Mouse (Mus musculus) C2C12 (cell line): ENCODE measurements around the gene Emc8.

Experiments used
- CEBPB ChIP-seq: IDR thresholded peaks from one replicate; pipeline ENCODE4 v1.6.1; 2011; ENCODE audit warnings: low read depth, mild to moderate bottlenecking, control low read depth, moderate library complexity
- CTCF ChIP-seq: IDR thresholded peaks from one replicate; pipeline ENCODE4 v1.5.1; 2011; ENCODE audit not compliant: control insufficient read depth, insufficient read depth, insufficient read length
- FOSL1 ChIP-seq: IDR thresholded peaks from one replicate; pipeline ENCODE4 v1.8.0; 2011; ENCODE audit warnings: mild to moderate bottlenecking, low read length; ENCODE audit not compliant: poor library complexity, insufficient read depth, severe bottlenecking
- MAX ChIP-seq: IDR thresholded peaks from one replicate; pipeline ENCODE4 v1.6.1; 2011; ENCODE audit warnings: mild to moderate bottlenecking, control low read depth
- MYOD1 ChIP-seq: IDR thresholded peaks from one replicate; pipeline ENCODE4 v1.6.1; 2011; ENCODE audit warnings: low read depth; ENCODE audit not compliant: control insufficient read depth, insufficient read length
- MYOG ChIP-seq: IDR thresholded peaks from one replicate; pipeline ENCODE4 v1.6.1; 2011; ENCODE audit not compliant: control insufficient read depth, insufficient read length; ENCODE audit errors: extremely low read depth
- USF1 ChIP-seq: IDR thresholded peaks from one replicate; pipeline ENCODE4 v1.6.1; 2011; ENCODE audit warnings: low read depth, mild to moderate bottlenecking, control low read depth, moderate library complexity

- no peak for TF ChIP-seq CTCF
- TF ChIP-seq MAX, result no peak
- no peak for TF ChIP-seq USF1
- no peak for TF ChIP-seq CEBPB
- no peak for TF ChIP-seq MYOD1
- TF ChIP-seq FOSL1, result no peak
- TF ChIP-seq MYOG, result no peak
Measured at GRCm38 (mm10) chr8:120657415-120657814, 11.0 kb downstream of the Emc8 start.
